Mouse (Mus musculus) kidney, postnatal 14 days (tissue): ENCODE measurements at regions not wholly inside any gene's neighbourhood (a gene's known extent, or its start where the extent isn't known, plus 50 kb on each side); places are given as distances from the start of the nearest gene placed in this dataset.

Experiments used
- DNase-seq: peaks from one replicate; pipeline ENCODE4 v3.0.0; 2022; ENCODE audit warnings: mixed read lengths

- DNase-seq, result no peak
Measured at GRCm38 (mm10) chr9:118204456-118204855, 54.5 kb upstream of the Cmc1 start.

GRCm38 (mm10) chr9:118206483-118206882, 56.5 kb upstream of the Cmc1 start:
- no peak for DNase-seq

DNA sequence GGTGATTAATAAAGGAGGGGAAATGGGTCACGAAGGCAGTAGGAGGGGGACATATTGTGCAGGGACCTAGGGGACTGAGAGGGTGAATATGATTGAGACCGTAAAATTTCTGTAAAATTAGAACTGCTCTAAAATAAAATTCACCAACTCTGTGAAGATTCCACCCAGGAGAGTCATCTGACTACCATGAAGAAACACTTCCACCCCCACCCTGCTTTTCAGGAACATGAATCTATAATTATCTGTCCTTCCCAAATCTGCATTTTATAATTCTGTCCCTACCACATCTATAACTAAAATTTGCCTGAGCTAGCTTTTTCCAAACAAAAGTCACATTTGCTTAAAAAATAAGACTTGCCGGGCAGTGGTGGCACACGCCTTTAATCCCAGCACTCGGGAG, 69.7 kb upstream of the Cmc1 start:
- no peak for DNase-seq

DNA sequence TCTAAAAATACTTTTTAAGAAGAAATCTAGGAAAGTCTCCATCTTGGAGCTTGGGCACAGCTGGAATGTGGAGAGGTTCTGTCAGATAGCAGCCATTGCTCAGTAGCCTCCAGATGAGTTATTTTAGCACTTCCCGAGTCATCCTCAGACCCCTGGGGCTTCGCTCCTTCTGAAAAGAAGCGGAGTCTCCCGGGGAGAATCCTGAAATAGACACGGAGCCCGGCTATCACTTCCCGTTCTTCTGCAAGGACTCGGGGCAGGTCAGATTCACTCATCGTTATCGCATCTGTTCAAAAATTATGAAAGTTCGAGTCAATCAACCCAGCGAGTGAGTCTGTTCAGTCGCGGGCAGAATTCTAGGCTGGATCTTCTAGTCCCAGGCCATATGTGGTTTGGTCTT, 71.2 kb upstream of the Cmc1 start:
- no peak for DNase-seq

DNA sequence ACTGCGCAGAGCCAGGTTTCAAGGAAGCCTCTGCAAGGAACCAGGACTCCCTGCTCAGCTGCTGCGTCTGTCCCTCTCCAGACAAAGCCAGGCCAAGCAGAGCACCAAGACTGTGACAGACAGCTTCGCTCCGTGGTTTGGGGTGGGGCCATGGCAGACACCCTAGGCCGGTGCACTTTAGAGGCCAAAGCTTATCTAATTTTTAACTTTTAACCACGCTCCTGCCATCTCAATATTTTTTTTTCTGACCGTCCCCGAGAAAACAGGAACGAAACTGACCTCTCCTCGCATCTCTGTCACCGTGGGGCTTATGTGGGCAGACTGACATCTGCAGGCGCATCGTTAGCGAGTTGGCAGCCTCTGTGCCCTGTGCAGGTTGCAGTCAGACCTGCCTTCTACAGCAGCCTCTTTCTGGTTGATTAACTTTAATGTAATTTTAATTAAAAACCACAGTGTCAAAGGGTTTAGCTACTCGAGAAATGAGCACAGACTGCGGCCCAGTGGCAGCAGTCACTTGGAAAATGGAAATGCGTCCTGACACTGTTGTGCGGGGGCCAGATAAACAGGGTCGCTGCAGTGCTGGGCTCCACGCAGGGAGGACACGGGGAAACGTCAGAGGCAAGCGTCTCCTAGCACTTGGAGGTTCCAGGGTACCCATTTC, 77.6 kb upstream of the Cmc1 start:
- peak; percentile 1 for DNase-seq

DNA sequence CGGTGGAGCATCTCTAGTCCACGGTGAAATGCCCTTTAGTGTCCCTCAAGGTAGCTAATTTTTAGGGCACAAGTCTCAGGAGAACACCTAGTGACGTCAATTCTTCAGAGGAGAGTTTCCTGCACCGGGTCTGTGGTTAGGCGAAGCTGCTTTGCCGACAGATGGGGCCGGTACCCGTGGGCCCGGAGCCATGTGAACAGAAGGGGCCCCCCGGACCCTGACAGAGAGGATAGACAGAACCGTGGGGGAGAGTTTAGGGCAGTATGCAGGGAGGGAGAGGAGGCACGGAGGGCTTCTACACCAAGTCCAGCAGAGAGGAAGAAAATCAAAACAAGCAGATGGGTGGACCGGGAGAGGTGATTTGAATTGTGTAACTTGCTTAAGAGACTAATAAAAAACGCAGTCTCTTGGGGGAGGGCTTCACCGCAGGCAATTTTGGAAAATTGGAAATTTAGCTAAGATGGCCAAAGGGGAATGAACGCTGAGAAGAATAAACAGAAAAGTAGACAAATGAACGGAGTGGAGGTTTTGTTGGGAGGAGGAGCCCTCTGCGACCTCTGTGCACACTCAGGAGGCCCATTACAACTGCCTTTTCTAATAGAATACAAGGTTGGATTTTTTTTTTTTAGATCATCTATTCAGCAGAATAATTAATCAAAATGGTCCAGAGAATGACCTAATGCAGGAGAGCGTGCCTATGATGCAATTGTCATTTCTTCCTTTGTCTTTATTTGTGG, 78.9 kb upstream of the Cmc1 start:
- no peak for DNase-seq

DNA sequence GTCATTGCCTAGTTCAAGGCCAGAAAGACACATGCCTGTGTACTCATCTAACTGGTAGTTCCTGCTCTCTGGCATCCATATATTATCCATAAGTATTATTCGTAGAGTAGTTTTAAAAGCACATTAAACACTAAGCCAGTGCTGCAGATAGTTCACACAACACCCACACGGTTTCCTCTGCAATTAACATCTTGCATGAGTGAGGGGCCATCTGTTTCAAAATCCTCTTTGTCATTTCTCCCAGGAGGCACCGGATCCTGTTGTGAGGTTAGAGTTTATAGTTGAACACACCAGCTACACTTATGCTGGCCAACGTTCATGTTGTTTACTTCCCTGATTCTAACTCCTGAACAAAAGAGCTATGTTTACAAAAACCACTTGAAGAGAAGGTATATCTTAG, 90.7 kb upstream of the Cmc1 start:
- no peak for DNase-seq

DNA sequence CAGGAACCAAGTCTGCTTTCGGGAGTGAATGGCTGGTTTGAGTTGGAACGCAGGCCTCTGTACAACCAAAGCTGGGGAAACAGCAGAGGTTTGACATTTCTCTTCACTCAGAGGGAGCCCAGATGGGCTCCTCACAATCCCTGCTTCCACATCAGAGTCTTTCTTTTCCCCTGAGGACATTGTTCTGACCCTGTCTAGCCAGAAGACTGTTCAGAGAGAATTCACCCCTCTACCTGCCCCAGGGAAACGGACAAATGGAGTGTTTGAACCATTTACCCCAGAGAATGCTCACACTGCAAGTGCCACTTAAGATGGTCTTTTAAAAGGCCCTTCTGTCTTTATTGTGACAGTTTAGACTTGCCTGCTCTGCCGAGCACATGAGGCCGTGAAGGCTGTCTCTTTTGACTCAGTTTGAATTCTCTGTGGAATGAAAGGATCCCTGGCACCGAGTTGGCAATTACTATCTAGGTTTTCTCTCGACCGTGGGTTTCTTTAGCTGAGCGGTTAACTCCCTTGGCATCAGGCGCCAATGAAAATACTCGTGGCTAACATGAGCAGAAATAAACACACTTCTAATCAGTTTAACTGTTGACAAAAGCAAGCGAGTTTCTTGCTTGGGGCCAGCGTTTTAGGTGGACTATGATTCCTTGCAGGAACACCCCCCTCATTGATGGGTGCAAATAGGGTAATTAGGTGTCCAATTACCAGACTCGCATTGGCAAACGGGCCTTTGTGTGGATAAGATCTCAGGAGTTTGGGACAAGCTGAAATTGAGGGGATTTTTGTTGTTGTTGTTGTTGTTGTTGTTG, 97.0 kb upstream of the Cmc1 start:
- no peak for DNase-seq

- DNase-seq, result no peak
Measured at GRCm38 (mm10) chr9:118253829-118254228, 103.9 kb upstream of the Cmc1 start.

DNA sequence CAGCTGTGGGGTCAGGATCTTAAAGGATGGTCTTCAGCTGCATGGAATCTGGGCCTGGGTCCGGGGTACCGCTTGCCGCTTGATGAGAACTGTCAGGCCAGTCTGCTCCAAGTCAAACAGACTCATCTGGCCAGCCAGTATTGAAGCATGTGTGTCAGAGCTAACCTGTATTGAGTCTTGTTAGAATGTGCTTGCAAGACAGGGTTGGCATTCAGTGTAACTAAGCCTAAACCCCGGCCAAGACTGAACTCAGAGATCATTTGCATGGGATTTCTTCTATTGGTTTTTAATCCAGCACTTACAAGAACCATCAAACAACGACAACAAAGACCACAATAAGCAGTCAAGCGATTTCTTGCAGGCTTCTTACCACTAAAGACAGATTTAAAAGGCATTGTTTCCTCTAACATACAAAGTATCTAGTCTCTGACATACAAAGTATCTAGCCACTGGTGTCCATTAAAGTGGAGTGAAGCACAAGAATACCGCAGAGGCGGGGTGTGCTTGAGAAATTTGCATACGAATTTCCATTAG, 105.3 kb upstream of the Cmc1 start:
- no peak for DNase-seq

GRCm38 (mm10) chr9:118255751-118256266, 105.8 kb upstream of the Cmc1 start:
- DNase-seq, result no peak

GRCm38 (mm10) chr9:118266298-118266697, 116.3 kb upstream of the Cmc1 start:
- no peak for DNase-seq

GRCm38 (mm10) chr9:118271681-118272080, 121.7 kb upstream of the Cmc1 start:
- DNase-seq, result peak; percentile 61

GRCm38 (mm10) chr9:118272713-118273407, 122.9 kb upstream of the Cmc1 start:
- DNase-seq, result peak; percentile 20

DNA sequence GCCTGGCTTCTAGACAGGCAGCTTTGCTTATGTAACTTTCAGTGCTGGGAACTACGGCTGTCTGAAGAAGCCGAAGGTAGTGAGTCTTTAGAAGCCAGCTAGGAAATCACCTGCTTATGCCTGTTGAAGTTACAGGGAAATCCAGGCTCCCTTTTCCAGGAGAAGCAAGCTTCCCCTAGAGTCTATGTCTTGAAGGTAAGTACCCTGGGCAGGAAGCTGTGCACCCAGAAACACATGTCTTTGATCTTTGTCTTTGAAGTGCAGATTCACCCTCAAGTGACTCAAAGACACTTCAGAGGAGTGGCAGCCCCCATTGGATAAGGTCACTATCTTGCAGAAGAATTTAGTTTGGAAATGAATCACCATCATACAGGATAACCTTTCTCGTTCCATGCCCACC, 135.5 kb upstream of the Cmc1 start:
- no peak for DNase-seq

DNA sequence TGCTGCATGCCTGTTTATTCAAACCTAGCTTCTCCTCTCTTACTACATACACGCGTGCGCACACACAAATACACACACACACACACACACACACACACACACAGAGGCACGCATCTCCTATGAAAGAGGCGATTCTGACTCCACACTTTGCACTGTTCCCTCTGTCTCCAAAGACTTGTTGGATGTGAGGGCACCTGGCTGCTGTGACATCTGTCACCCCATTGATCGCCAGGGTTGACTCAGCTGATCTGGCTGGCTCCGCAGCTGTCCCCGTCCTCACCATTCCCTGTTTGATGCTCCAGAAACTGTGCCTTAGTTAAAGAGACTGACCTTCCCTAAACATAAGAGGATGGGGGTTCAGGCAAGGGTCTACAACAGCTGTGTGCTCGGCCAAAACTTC, 137.6 kb upstream of the Cmc1 start:
- DNase-seq, result no peak

- no peak for DNase-seq
Measured at GRCm38 (mm10) chr9:118292836-118293235, 142.9 kb upstream of the Cmc1 start.

DNA sequence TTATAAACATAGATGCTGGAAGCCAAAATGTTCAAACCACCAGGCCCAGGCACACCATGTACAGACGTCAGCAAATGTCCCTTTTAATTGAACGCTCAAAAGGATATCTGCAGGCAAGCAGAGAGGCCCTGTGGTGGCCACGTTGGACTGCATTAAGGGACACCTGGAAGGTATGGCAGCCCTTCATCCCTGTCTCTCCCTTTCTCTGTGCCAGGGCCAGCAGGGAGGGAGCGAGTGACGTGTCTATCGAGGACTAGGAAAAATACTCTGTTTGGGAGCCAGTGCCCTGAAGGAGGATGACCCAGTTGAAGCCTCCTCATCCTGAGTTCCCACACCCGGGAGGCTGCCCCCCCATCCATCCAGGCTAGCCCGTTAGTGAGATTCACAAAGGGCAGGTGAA, 144.0 kb upstream of the Cmc1 start:
- DNase-seq, result no peak

GRCm38 (mm10) chr9:118302785-118303384, 152.9 kb upstream of the Cmc1 start:
- DNase-seq, result no peak

GRCm38 (mm10) chr9:118318357-118319140, 159.5 kb upstream of the Eomes start:
- no peak for DNase-seq

GRCm38 (mm10) chr9:118323796-118324195, 154.2 kb upstream of the Eomes start:
- no peak for DNase-seq
